Mouse (Mus musculus): Measurements from ENCODE around the gene Wasf2. TPM values are rescaled to one million over a fixed set of nuclear protein-coding genes. Genes with fewer than 3 reads are reported as not detected.

The Wasf2 gene
- polyA plus RNA-seq, 1 experiment from 2014 or later, result 36.1 TPM

- no peak for DNase-seq (ENCODE audit: low read depth, low spot score)
- POLR2A ChIA-PET, result no interaction called here
- CTCF ChIA-PET, result no interaction called here
- in situ Hi-C loops (cut with MboI; ENCODE audit: low pct_unique_long_range_greater_than_20kb), result no loop called here
- no peak for ATAC-seq
- no peak for TF ChIP-seq CTCF (IDR thresholded peaks at IDR 0.05)
- no peaks in the 10 kb centered on the region for H3K27me3 ChIP-seq
These were observed 14.4 kb upstream of the Wasf2 start for GRCm38 (mm10) chr4:133115721-133116429.

GRCm38 (mm10) chr4:133116756-133117470 is 13.4 kb upstream of the Wasf2 start:
- no peak for ATAC-seq
- H3K27me3 ChIP-seq, result no peaks in the 10 kb centered on the region
- in situ Hi-C loops (cut with MboI; ENCODE audit: low pct_unique_long_range_greater_than_20kb), result no loop called here
- no peak for DNase-seq (ENCODE audit: low read depth, low spot score)
- CTCF ChIA-PET, result no interaction called here
- POLR2A ChIA-PET, result no interaction called here
- TF ChIP-seq CTCF (IDR thresholded peaks at IDR 0.05), result no peak

- ATAC-seq (no peak), DNase-seq (ENCODE audit: low read depth, low spot score) (no peak)
- CTCF ChIA-PET, result no interaction called here
- no peak for TF ChIP-seq CTCF (IDR thresholded peaks at IDR 0.05)
- POLR2A ChIA-PET, result no interaction called here
- in situ Hi-C loops (cut with MboI; ENCODE audit: low pct_unique_long_range_greater_than_20kb), result no loop called here
- no peaks in the 10 kb centered on the region for H3K27me3 ChIP-seq
These were observed 12.5 kb upstream of the Wasf2 start for GRCm38 (mm10) chr4:133117556-133118411.

GRCm38 (mm10) chr4:133118775-133119375 is 11.4 kb upstream of the Wasf2 start:
- ATAC-seq, result no peak
- TF ChIP-seq CTCF (IDR thresholded peaks at IDR 0.05), result no peak
- POLR2A ChIA-PET, result no interaction called here
- in situ Hi-C loops (cut with MboI; ENCODE audit: low pct_unique_long_range_greater_than_20kb), result no loop called here
- CTCF ChIA-PET, result interaction anchor here (1.2 kb wide), 1 partner anchor 82 kb away, joined by 3 read pairs; no protein-coding TSS in a partner anchor
- no peaks in the 10 kb centered on the region for H3K27me3 ChIP-seq
- no peak for DNase-seq (ENCODE audit: low read depth, low spot score)

GRCm38 (mm10) chr4:133119579-133119978 is 10.7 kb upstream of the Wasf2 start:
- H3K27me3 ChIP-seq, result no peaks in the 10 kb centered on the region
- DNase-seq (ENCODE audit: low read depth, low spot score) (no peak), ATAC-seq (no peak)
- ChIA-PET POLR2A (no interaction called here), CTCF (interaction anchor here (1.2 kb wide), 1 partner anchor 81 kb away, joined by 3 read pairs; no protein-coding TSS in a partner anchor)
- no peak for TF ChIP-seq CTCF (IDR thresholded peaks at IDR 0.05)
- in situ Hi-C loops (cut with MboI; ENCODE audit: low pct_unique_long_range_greater_than_20kb), result no loop called here

- in situ Hi-C loops (cut with MboI; ENCODE audit: low pct_unique_long_range_greater_than_20kb), result no loop called here
- ChIA-PET CTCF (interaction anchor here (1.1 kb wide), 1 partner anchor 9 kb away, joined by 3 read pairs; no protein-coding TSS in a partner anchor), POLR2A (interaction anchor here (0.8 kb wide), 1 partner anchor 107 kb away, joined by 4 read pairs; no protein-coding TSS in a partner anchor)
- DNase-seq (ENCODE audit: low read depth, low spot score), result no peak
- no peak for TF ChIP-seq CTCF (IDR thresholded peaks at IDR 0.05)
- no peak for ATAC-seq
- H3K27me3 ChIP-seq, result no peaks in the 10 kb centered on the region
These were observed 9.4 kb upstream of the Wasf2 start for GRCm38 (mm10) chr4:133120833-133121321.

- no peak for DNase-seq (ENCODE audit: low read depth, low spot score)
- no peak for ATAC-seq
- in situ Hi-C loops (cut with MboI; ENCODE audit: low pct_unique_long_range_greater_than_20kb), result no loop called here
- TF ChIP-seq CTCF (IDR thresholded peaks at IDR 0.05), result no peak
- POLR2A ChIA-PET, result no interaction called here
- H3K27me3 ChIP-seq, result no peaks in the 10 kb centered on the region
- CTCF ChIA-PET, result interaction anchor here (1.1 kb wide), 1 partner anchor 9 kb away, joined by 3 read pairs; no protein-coding TSS in a partner anchor
These were observed 8.9 kb upstream of the Wasf2 start for GRCm38 (mm10) chr4:133121416-133121815.

- ChIA-PET POLR2A (no interaction called here), CTCF (interaction anchor here (1.1 kb wide), 1 partner anchor 10 kb away, joined by 3 read pairs; no protein-coding TSS in a partner anchor)
- no peak for DNase-seq (ENCODE audit: low read depth, low spot score)
- no peak for TF ChIP-seq CTCF (IDR thresholded peaks at IDR 0.05)
- ATAC-seq, result no peak
- in situ Hi-C loops (cut with MboI; ENCODE audit: low pct_unique_long_range_greater_than_20kb), result no loop called here
- H3K27me3 ChIP-seq, result no peaks in the 10 kb centered on the region
These were observed 8.2 kb upstream of the Wasf2 start for GRCm38 (mm10) chr4:133121974-133122637.

GRCm38 (mm10) chr4:133127079-133127478 is 3.2 kb upstream of the Wasf2 start:
- no peak for DNase-seq (ENCODE audit: low read depth, low spot score)
- ATAC-seq, result no peak
- no peak for TF ChIP-seq CTCF (IDR thresholded peaks at IDR 0.05)
- POLR2A ChIA-PET, result no interaction called here
- H3K27me3 ChIP-seq, result no peaks in the 10 kb centered on the region
- CTCF ChIA-PET, result no interaction called here
- in situ Hi-C loops (cut with MboI; ENCODE audit: low pct_unique_long_range_greater_than_20kb), result loop anchor here (5.0 kb wide), 1 partner anchor 55 kb away; no protein-coding TSS in a partner anchor
